Mouse (Mus musculus) midbrain, embryonic 12.5 days (tissue): Measurements from ENCODE around the gene Wnt7b. TPM values are rescaled to one million over a fixed set of nuclear protein-coding genes. Genes with fewer than 3 reads are reported as not detected.

ENCODE experiments used
- ATAC-seq: fragments of 200-750 bp; cut with Nextera tagmentation; 2 replicates; pipeline ENCODE4 v1.8.0; 2017; ENCODE audit warnings: low read depth, moderate TSS enrichment, moderate library complexity; ENCODE audit not compliant: low FRiP score
- H3K27ac ChIP-seq: fragments of 300-500 bp; sonication (generic); replicated peaks from 2 replicates; pipeline ENCODE4 v1.5.1; 2016; ENCODE audit warnings: mild to moderate bottlenecking
- H3K27me3 ChIP-seq: fragments of 300-500 bp; sonication (generic); 2 replicates; pipeline ENCODE4 v1.6.1; 2016; ENCODE audit warnings: mild to moderate bottlenecking
- H3K36me3 ChIP-seq: fragments of 300-500 bp; sonication (generic); 2 replicates; pipeline ENCODE4 v1.6.1; 2016
- H3K4me1 ChIP-seq: fragments of 300-500 bp; sonication (generic); 2 replicates; pipeline ENCODE4 v1.6.1; 2016
- H3K4me2 ChIP-seq: fragments of 300-500 bp; sonication (generic); replicated peaks from 2 replicates; pipeline ENCODE4 v1.6.1; 2016; ENCODE audit warnings: mild to moderate bottlenecking, moderate library complexity
- H3K4me3 ChIP-seq: fragments of 300-500 bp; sonication (generic); 2 replicates; pipeline ENCODE4 v1.5.1; 2016; ENCODE audit warnings: mild to moderate bottlenecking
- H3K9ac ChIP-seq: fragments of 300-500 bp; sonication (generic); replicated peaks from 2 replicates; pipeline ENCODE4 v1.6.1; 2016; ENCODE audit warnings: mild to moderate bottlenecking, moderate library complexity
- H3K9me3 ChIP-seq: fragments of 300-500 bp; sonication (generic); 2 replicates; pipeline ENCODE4 v1.6.1; 2016; ENCODE audit warnings: mild to moderate bottlenecking
- WGBS: fragments of 180-500 bp; shearing (Covaris S2); methylation state at CpG from one replicate; pipeline ENCODE4 v1.1.7; 2016; 5-methylcytosine and 5-hydroxymethylcytosine counted together
- polyA plus RNA-seq: library from polyadenylated mRNA; unstranded; fragments of >200 nt; fragmentation: Nextera tagmentation; extraction: Ambion mirVana; gene quantifications from 2 replicates; pipeline ENCODE4 v1.2.1, GENCODE M21; 2016

Gene Wnt7b
- polyA plus RNA-seq, 1 experiment from 2014 or later, result 68.3 TPM

DNA sequence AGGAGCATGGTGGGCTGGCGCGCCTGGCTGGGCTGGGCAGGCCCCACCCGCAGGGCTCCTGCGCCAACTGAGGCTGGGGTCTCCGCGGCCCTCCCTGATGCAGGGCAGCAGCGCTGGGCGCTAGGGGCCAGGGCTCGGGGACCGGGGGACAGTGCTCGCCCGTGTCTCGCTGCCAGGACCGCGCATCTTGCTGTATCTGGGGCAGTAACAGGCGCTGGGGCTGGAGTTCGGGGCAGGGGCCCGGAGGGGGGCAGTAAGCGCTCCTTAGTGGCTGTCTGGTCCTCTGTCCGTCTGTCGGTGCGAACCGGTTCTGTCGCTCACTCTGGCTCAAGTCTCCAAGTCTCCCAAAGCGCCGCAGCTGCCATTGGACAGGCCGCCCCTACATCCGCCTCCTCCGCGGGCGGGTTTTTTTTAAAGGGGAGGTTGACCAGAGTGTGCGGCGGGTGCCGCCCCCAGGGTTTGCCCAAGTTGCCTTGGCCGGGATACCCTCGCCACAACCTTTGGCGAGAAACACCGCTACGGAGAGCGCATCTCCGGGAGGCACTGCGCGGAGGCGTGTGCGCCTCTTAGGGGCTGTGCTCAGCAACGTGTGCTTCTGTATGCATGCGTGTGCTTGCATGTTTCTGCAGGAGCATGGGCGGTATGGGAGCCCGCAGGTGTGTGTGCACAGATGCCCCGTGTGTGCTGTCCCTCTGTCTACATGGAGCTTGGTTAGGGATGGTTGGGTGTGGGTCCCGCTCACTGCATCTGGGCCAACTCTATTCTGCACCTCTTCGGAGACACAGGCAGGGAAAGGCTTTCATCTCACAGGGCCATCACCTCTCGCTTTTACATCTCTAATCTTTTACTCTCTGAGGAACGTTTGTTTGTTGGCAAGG lies 4.5 kb downstream of the Wnt7b start:
- Histone ChIP-seq H3K9ac (peak overlapping the region; percentile 67), H3K27me3 (peaks cover 100% of the 10 kb centered on the region), H3K36me3 (no peaks in the 10 kb centered on the region), H3K27ac (peak overlapping the region; percentile 54), H3K4me1 (peaks cover 89% of the 10 kb centered on the region), H3K4me3 (peak overlapping the region; percentile 77), H3K4me2 (peak overlapping the region; percentile 94), H3K9me3 (no peaks in the 10 kb centered on the region)
- no peak for ATAC-seq
- WGBS, result 1% methylated on average over 54 of the region's 54 CpGs

DNA sequence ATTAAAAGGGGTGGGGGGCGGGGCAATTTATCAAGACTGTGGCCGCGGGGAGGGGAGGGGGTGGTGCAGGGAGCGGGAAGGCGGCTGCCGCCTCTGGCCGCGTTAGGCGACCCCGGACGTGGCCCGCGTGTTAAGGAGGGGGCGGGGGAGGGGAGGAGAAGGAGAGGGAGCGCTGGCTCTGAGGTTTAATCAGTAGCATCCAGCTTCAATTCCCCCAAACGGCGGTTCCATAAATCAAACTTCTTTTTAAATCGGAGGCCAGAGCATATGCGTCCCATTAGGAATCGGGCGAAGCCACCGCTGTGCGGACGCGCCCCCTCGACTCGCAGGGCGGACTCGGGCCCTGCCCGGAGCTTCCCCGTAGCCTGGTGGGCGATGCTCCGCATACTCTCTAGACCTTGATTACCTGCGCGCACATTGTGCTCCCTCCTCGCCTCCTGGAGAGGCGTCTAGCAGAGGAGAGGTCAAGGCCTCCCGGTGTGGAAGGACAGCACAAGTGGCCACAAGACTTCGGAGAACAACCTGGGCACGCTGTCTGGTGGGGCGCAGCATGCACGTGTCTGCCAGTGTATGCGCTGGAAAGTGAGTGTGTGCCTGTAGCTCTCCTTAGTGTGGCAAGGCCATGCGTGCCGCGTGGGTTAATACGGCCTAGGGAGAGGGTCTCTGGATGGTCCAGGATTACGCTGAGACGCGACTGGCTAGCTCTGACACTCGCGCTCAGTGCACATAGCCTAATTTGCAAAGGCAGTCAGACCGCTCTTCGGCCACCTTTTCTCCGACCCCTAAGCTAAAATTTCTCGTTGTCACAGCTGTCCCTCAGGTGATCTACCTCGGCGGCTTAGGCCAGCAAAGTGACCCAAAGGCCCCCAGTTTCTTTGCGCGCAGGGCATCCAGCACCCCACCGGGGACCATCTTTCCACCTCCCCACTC lies 5.5 kb downstream of the Wnt7b start:
- peak overlapping the region; percentile 67 for H3K9ac ChIP-seq
- no peaks in the 10 kb centered on the region for H3K9me3 ChIP-seq
- peak overlapping the region; percentile 94 for H3K4me2 ChIP-seq
- ATAC-seq, result peak; percentile 67
- H3K4me1 ChIP-seq, result peaks cover 84% of the 10 kb centered on the region
- H3K27ac ChIP-seq, result peak overlapping the region; percentile 54
- peak overlapping the region; percentile 77 for H3K4me3 ChIP-seq
- WGBS, result under 1% methylated on average over 61 of the region's 61 CpGs
- no peaks in the 10 kb centered on the region for H3K36me3 ChIP-seq
- H3K27me3 ChIP-seq, result peaks cover 98% of the 10 kb centered on the region

DNA sequence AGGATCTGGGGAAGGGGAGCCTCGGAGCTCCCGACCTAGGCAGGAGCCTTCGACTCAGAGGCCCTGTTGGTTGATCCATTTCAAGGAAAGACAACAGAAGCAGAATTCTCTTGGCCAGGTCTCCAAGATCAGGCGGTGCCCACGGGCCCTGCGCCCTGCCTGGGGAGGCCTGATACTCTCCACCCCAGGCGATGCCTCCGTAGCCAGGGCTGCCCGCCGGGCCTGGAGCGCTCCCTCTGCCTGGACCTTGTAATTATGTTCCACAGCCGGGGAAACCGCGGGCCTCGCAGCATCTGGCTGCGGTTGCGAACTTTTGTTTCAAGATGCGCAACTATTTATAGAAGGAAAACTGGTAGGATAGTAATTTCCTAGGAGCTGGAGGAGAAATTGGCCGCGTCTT lies 6.2 kb downstream of the Wnt7b start:
- Histone ChIP-seq H3K4me2 (peak overlapping the region; percentile 94), H3K9ac (peak overlapping the region; percentile 49), H3K36me3 (no peaks in the 10 kb centered on the region), H3K4me1 (peaks cover 81% of the 10 kb centered on the region), H3K27me3 (peaks cover 95% of the 10 kb centered on the region), H3K4me3 (peak overlapping the region; percentile 77), H3K9me3 (no peaks in the 10 kb centered on the region), H3K27ac (peak overlapping the region; percentile 54; the same call in 1 of the 2 replicates)
- ATAC-seq, result no peak
- under 1% methylated on average over 20 of the region's 20 CpGs for whole genome bisulfite sequencing

DNA sequence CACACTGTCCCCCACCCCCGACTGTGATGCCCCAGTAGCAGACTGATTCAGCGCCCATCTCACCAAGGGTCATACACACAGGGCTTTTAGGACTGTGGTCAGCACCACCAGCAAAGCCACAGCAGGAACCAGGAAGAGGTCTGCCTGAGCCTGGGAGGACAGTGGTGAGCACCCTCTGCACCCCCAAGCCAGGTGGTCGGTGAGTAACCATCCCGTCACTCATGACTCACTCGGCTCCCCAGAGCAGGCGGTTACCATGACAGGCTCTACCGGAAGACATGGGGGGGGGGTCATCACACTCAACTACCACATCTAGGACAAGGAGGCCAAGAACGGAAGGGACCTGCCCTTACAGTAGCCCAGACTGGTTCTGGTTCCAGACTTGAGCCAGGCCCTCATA lies 7.7 kb downstream of the Wnt7b start:
- H3K4me1 ChIP-seq, result peaks cover 76% of the 10 kb centered on the region
- 79% methylated on average over 8 of the region's 8 CpGs for WGBS
- H3K4me2 ChIP-seq, result peak overlapping the region; percentile 94
- no peaks in the 10 kb centered on the region for H3K36me3 ChIP-seq
- peaks cover 80% of the 10 kb centered on the region for H3K27me3 ChIP-seq
- no peak overlapping the region for H3K27ac ChIP-seq
- no peak overlapping the region for H3K9ac ChIP-seq
- no peak overlapping the region for H3K4me3 ChIP-seq
- ATAC-seq, result no peak
- H3K9me3 ChIP-seq, result no peaks in the 10 kb centered on the region

DNA sequence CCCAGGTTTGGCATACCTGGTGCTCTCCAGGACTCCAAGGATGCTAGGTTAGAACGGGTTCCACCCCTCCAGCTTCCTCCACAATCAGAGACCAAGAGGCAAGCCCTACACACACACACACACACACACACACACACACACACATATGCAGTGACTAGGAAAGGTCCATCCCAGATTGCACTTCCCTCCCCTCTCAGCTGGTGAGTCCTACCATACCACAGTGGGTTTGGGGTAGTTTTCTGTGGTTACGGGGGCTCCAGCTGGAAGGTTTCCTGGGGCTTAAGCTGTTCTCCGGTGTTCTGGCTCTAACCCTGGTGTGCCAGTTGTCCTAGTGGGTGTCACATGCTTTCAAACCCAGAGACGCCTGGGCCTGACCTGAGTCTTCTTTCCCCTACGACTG lies 8.2 kb downstream of the Wnt7b start:
- 71% methylated on average over 5 of the region's 5 CpGs for WGBS
- 0 out of 2 replicates have a peak overlapping the region, but pooled peaks have one; percentile 7 for H3K9ac ChIP-seq
- no peak overlapping the region for H3K4me3 ChIP-seq
- no peak for ATAC-seq
- H3K9me3 ChIP-seq, result no peaks in the 10 kb centered on the region
- peaks cover 76% of the 10 kb centered on the region for H3K27me3 ChIP-seq
- peak overlapping the region; percentile 94 for H3K4me2 ChIP-seq
- H3K36me3 ChIP-seq, result no peaks in the 10 kb centered on the region
- peaks cover 81% of the 10 kb centered on the region for H3K4me1 ChIP-seq
- no peak overlapping the region for H3K27ac ChIP-seq

DNA sequence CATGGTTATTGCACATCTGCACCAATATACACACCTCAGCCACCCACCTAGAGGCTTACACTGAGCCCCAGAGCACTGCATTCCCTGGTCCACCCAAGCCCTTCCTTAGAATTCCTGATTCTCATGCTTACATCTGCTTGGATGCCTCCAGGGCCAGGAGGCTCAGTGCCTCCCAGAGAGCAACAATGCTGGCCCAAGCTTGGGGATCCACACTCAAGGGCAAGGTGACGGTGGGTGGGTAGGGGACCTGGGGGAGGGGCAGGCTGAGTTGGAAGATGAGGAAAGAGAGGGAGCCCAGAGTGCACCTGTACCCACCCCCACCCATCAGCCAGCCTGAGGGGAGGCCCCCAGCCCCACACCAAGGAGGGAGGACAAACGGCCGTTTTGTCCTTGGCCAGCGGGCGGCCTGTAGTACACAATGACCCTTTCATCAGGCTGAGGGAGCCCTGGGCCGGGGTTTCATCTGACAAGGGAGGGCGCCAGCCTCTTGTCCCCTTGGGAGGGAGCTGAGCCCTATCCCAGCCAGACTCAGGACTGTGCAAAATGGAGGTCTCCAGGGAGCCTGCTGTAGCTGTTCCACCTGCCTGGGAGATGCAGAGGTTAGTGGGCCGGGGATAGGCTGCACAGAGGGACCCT lies 9.5 kb downstream of the Wnt7b start:
- H3K36me3 ChIP-seq, result no peaks in the 10 kb centered on the region
- H3K9ac ChIP-seq, result no peak overlapping the region
- no peaks in the 10 kb centered on the region for H3K9me3 ChIP-seq
- peaks cover 72% of the 10 kb centered on the region for H3K27me3 ChIP-seq
- 28% methylated on average over 8 of the region's 8 CpGs for WGBS
- 0 out of 2 replicates have a peak overlapping the region, but pooled peaks have one; percentile 14 for H3K4me2 ChIP-seq
- H3K27ac ChIP-seq, result no peak overlapping the region
- peak; percentile 16; the same call in 1 of the 2 replicates for ATAC-seq
- H3K4me3 ChIP-seq, result no peak overlapping the region
- H3K4me1 ChIP-seq, result peaks cover 86% of the 10 kb centered on the region

DNA sequence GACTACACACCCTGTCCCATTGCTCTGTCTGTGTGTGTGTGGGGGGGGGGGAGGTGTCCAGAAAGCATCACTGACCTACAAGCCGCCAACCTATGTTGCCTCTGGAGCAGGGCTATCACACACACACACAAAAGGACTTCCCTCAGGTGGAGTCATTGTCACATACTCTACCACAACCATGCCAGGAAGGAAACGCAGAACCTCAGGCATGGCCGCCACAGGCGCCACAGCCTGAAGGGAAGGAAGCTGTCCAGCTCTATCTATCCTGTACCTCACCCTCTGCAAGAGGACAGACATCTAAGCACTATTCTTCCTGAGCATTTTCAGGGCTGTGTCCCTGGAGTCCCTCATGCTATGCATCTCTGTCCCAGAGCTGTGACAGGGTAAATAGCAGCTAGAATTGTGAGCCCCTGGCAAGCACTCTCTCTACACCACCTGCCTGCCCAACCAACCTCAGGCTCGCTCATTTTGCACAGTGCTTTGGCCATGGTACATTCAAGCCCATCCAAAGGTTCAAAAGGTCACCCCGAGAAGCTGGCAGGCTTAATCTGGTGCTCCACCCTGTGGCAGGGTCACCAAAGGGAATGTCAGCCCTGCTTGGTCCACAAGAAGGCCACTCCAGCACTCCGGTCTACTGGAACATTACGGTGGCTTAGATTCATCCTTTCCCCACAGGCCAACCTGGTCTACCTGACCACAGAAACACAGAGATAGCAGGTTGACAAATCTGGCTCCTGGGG lies 12.1 kb downstream of the Wnt7b start:
- WGBS, result 70% methylated on average over 8 of the region's 8 CpGs

DNA sequence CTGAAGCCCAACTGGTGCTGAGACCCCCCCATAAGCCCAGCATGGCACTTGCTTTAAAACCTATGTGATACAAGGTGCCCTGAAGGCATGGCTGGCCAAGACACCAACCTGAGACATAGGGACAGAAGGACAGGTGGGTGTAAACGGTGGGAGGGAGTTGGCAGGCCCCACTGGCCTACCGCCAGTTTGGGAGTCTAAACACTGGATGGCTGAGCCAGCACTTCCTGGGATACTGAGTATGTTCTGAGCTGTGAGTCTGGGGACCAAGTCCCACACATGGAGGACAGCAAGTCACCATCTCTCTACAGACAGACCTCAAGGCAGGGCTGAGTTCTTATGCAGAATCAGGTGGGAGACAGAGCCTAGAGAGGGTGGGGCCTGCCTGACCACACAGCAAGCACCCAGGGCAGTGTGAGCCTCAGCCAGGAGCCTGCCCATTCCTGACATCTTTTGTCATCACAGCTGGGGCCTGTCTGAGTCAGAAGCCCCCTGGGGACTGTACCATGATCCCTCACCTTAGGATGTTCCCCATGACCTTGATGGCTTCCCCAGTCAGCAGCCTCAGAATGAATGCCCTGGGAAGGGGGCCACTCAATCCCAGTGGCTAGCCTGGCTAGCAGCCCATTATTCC lies 13.0 kb downstream of the Wnt7b start:
- 75% methylated on average over 2 of the region's 2 CpGs for WGBS
- Histone ChIP-seq H3K4me2 (no peak overlapping the region), H3K9ac (no peak overlapping the region), H3K27ac (no peak overlapping the region), H3K4me3 (no peak overlapping the region), H3K9me3 (no peaks in the 10 kb centered on the region), H3K36me3 (no peaks in the 10 kb centered on the region), H3K4me1 (peaks cover 80% of the 10 kb centered on the region), H3K27me3 (peaks cover 47% of the 10 kb centered on the region)
- ATAC-seq, result no peak

More for the DNA sequence above, 12.1 kb downstream of the Wnt7b start:
- ATAC-seq, result no peak
- Histone ChIP-seq H3K4me1 (peaks cover 80% of the 10 kb centered on the region), H3K36me3 (no peaks in the 10 kb centered on the region), H3K4me3 (no peak overlapping the region), H3K4me2 (no peak overlapping the region), H3K9ac (no peak overlapping the region), H3K27me3 (peaks cover 50% of the 10 kb centered on the region), H3K9me3 (no peaks in the 10 kb centered on the region), H3K27ac (no peak overlapping the region)

DNA sequence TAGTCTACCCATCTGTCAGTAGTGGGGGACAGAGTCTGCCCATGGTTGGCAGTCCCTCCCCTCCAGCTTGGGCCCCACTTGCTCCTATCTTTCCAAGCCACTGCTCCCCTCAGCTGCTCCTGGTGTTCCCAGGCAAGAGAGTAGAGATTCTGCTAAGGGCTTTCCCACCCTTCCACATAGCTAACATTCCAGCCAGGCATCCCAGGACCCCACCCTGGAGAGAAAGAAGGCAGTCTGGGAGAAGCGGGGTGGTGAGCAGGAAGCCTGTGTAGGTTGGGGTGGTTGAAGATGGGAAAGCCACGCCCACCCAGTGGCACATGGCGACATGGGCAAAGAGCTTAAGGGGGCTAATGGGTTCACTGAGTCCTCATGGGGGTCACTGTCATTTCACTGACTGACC lies 13.9 kb downstream of the Wnt7b start:
- Histone ChIP-seq H3K4me2 (no peak overlapping the region), H3K9me3 (no peaks in the 10 kb centered on the region), H3K4me3 (no peak overlapping the region), H3K36me3 (no peaks in the 10 kb centered on the region), H3K27me3 (peaks cover 39% of the 10 kb centered on the region), H3K9ac (no peak overlapping the region), H3K27ac (no peak overlapping the region), H3K4me1 (peaks cover 72% of the 10 kb centered on the region)
- 65% methylated on average over 3 of the region's 3 CpGs for WGBS
- ATAC-seq, result no peak

DNA sequence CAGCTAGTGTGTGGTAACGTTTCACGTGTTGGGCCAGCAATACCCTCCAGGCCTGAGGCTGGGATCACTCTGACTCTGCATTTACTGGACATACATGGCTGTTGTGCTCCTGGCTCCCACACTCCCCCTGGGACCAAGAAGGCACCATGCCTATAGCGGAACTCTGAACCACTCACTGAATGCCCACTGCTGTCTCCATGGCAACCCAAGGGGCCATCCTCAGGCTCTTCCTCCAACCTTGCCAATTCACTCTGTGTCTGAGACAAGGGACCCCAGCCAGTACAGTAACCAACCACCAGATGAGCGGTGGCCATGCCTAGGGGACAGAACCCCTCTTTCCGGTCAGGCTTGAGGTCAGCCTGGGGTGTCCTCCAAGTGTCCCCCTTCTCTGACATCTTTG lies 17.3 kb downstream of the Wnt7b start:
- 86% methylated on average over 5 of the region's 5 CpGs for WGBS
- no peak overlapping the region for H3K27ac ChIP-seq
- peaks cover 21% of the 10 kb centered on the region; the same call in 1 of the 2 replicates for H3K27me3 ChIP-seq
- peaks cover 52% of the 10 kb centered on the region for H3K4me1 ChIP-seq
- no peak for ATAC-seq
- no peak overlapping the region for H3K9ac ChIP-seq
- 0 out of 2 replicates have a peak, but pooled peaks cover 3% of the 10 kb centered on the region for H3K36me3 ChIP-seq
- no peak overlapping the region for H3K4me3 ChIP-seq
- no peaks in the 10 kb centered on the region for H3K9me3 ChIP-seq
- no peak overlapping the region for H3K4me2 ChIP-seq
